Mouse (Mus musculus) lung, adult 2 months (tissue): Measurements from ENCODE around the gene Nxf1. TPM values are rescaled to one million over a fixed set of nuclear protein-coding genes. Genes with fewer than 3 reads are reported as not detected.
A peak's percentile ranks its signal among the peaks of the same experiment; 100 is the strongest.
"Not testable (repeated sequence)": the region's sequence is repeated elsewhere in the genome, so short reads cannot be mapped to it uniquely, and the experiment has no call there.

Source experiments
- DNase-seq: peaks from one replicate; pipeline ENCODE4 v3.0.0; 2022
- H3K4me1 ChIP-seq: fragments of 200-500 bp; 2 replicates; pipeline ENCODE4 v1.6.1; 2011; ENCODE audit warnings: low read length; ENCODE audit not compliant: control insufficient read depth, insufficient read depth
- H3K4me3 ChIP-seq: fragments of 200-500 bp; replicated peaks from 2 replicates; pipeline ENCODE3; 2011; ENCODE audit warnings: low read depth, mild to moderate bottlenecking, control low read depth, low read length; ENCODE audit errors: extremely low read depth
- CTCF ChIP-seq: fragments of 200-500 bp; IDR thresholded peaks from 2 replicates; pipeline ENCODE4 v1.5.1; 2011; ENCODE audit warnings: mild to moderate bottlenecking, low read length, control low read depth; ENCODE audit not compliant: insufficient read depth
- POLR2A ChIP-seq: fragments of 200-500 bp; IDR thresholded peaks from 2 replicates; pipeline ENCODE4 v1.6.1; 2011; ENCODE audit warnings: low read depth, mild to moderate bottlenecking, control low read depth, low read length, borderline replicate concordance; ENCODE audit errors: extremely low read depth
- WGBS: fragments of 180-500 bp; shearing (Covaris S2); methylation state at CpG from one replicate; pipeline ENCODE4 v1.1.7; 2018; 5-methylcytosine and 5-hydroxymethylcytosine counted together
- polyA plus RNA-seq: library from polyadenylated mRNA; depleted of rRNA; stranded (reverse); fragments of >200 nt; gene quantifications from 2 replicates; pipeline ENCODE4 v1.2.3, GENCODE M21; 2012

Nxf1 gene
- polyA plus RNA-seq, 1 experiment: 85.3 TPM

DNA sequence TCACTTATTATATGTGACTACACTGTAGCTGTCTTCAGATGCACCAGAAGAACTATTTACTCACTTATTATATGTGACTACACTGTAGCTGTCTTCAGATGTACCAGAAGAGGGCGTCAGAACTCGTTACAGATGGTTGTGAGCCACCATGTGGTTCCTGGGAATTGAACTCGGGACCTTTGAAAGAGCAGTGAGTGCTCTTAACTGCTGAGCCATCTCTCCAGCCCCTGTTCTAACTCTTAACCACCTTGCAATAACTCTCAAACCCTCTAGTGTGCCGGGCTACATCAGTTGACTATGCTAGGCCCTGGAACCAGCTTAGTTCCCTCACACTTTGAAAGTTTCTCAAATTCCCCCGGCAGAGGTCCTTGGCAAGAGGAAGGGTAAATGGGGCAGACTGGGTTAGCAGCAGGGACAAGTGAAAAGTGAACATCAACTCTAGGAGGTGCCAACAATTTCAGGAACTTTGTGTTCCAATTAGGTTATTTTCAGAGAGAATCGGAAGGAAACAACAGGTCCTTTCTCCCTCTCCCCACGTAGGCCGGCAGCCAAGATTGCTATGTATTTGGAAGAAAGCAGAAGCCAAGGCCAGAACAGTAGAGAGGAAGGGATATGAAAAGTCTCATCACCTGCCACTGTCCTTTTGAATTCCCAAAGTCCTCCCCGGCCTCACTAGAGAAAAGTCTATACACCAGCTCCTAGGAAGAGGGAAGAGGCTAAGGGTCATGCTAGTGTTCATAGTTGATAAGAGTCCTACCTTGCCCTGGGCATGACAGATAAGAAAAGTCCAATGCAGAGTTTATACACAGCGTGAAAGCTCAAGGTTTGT is 42.0 kb upstream of the Nxf1 start:
- Histone ChIP-seq H3K4me3 (no peak overlapping the region), H3K4me1 (peaks cover 9% of the 10 kb centered on the region; the same call in 1 of the 2 replicates)
- WGBS: 57% methylated on average over 10 of the region's 10 CpGs
- no peak for DNase-seq
- TF ChIP-seq CTCF (no peak), POLR2A (no peak)

DNA sequence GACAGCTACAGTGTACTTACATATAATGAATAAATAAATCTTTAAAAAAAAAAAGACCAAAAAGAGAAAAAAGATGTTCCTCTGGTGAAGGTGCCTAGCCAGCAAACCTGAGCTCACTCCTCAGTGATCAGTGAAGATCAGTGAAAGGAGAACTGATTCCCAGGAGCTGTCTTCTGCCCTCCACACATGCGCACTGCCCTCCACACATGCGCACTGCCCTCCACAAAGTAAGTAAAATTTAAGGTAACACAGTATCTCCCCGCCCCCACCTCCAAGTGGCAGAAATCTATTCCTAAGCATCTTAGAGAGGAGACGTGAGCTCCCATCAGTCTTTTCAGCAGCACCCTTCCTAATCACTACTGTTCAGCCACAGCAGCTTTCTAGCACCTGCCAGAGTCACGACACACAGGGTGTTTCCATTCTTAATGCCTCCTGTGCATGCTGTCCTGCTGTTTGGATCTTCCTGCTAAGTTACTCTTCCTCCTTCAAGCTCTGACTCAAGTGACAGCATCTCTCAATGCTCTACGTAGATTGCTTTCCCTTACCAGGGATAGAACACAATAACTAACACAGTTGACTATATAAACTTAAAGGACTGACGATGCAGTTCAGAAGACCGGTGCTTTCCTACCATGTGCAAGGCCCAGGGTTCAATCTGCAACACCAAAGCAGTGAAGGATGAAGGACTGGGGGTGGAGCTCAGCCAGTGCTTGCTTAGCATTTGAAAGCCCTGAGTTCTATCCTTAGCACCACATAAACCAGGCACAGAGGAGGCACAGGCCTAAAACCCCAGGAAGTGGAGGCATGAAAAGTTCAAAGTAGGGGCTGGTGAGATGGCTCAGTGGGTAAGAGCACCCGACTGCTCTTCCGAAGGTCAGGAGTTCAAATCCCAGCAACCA is 40.8 kb upstream of the Nxf1 start:
- no peak for TF ChIP-seq CTCF
- no peak for TF ChIP-seq POLR2A
- WGBS: 85% methylated on average over 10 of the region's 10 CpGs
- peaks cover 4% of the 10 kb centered on the region; the same call in 1 of the 2 replicates for H3K4me1 ChIP-seq
- DNase-seq: no peak
- no peak overlapping the region for H3K4me3 ChIP-seq

DNA sequence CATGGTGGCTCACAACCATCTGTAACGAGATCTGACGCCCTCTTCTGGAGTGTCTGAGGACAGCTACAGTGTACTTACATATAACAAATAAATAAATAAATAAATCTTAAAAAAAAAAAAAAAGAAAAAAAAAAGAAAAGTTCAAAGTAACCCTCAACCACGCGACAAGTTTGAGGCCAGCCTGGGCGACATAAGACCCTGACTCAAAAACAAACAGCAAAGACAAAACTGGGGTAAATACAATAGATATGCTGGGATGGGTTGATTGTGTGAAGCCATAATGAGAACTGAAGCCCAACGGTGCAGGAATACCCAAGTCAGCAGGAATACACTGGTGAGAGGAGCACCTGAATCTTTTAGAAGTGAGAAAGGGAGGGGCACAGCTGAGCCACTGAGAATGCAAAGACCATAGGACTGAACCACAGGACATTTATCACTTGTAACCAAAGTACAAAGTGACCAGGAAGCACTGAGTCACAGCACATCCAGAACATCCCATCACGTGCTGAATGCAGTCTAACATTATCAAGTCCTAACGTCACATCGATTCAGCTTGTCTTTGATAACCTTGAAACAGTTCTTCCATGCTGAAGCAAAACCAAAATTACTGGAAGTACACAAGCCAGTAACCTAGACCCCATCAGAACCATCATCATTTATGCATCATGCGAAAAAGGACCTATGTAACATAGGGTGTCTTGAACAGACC is 40.0 kb upstream of the Nxf1 start:
- no peak overlapping the region for H3K4me3 ChIP-seq
- no peaks in the 10 kb centered on the region; the same call in 1 of the 2 replicates for H3K4me1 ChIP-seq
- no peak for DNase-seq
- WGBS: 83% methylated on average over 8 of the region's 10 CpGs
- TF ChIP-seq CTCF (no peak), POLR2A (no peak)

DNA sequence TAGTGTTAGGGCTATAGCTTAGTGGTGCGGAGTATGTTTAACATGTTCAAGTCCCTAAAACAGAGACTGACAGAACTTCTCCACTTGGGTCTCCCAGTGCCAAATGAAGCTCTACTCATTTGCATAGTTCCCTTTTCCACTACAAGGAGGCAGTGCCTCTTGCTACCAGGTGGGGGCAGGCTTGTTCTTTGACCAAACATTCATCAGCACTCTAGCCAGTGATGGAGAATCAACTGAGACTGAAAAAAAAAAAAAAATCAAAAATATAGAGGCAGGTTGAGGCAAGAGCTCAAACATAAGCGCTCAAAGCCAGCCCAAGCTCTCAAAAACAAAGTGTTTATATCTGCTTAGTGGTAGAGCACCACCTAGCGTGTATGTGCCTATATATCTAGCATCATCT is 38.5 kb upstream of the Nxf1 start:
- peak; percentile 62; the same call in 1 of the 2 replicates for TF ChIP-seq CTCF
- TF ChIP-seq POLR2A: no peak
- H3K4me3 ChIP-seq: no peak overlapping the region
- DNase-seq: peak; percentile 62
- 50% methylated on average over 3 of the region's 3 CpGs for WGBS
- H3K4me1 ChIP-seq: no peaks in the 10 kb centered on the region; the same call in 1 of the 2 replicates

DNA sequence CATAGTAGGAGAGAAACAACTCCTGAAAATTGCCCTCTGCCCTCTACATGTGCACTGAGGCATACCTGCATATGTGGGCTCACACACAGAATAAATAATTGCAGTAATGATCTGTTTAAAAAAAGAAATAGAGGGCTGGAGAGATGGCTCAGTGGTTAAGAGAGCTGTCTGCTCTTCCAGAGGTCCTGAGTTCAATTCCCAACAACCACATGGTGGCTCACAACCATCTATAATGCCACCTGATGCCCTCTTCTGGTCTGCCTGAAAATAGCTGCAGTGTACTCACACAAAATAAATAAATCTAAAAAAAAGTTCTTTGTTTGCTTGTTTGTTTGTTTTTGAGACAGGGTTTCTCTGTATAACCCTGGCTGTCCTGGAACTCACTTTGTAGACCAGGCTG is 37.8 kb upstream of the Nxf1 start:
- H3K4me3 ChIP-seq, H3K4me1 ChIP-seq, DNase-seq: not testable (repeated sequence)

DNA sequence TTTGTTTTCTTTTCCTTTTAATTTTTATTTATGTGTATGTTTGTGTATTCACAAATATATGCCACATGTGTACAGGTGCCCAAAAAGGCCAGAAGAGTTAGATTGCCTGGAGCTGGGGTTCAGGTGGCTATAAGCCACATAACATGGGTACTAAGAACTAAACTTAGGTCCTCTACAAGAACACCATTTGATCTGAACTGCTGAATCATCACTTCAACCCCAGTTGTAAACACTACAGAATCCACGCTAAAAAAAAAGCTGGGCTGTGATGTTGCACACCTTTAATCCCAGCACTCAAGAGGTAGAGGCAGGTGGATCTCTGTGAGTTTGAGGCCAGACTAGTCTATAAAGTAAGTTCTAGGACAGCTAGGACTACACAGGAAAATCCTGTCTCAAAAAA is 35.5 kb upstream of the Nxf1 start:
- no peak for DNase-seq
- TF ChIP-seq CTCF: no peak
- TF ChIP-seq POLR2A: no peak
- WGBS: 33% methylated on average over 1 of the region's 1 CpGs
- H3K4me1 ChIP-seq: no peaks in the 10 kb centered on the region; the same call in none of the 2 replicates
- no peak overlapping the region for H3K4me3 ChIP-seq

DNA sequence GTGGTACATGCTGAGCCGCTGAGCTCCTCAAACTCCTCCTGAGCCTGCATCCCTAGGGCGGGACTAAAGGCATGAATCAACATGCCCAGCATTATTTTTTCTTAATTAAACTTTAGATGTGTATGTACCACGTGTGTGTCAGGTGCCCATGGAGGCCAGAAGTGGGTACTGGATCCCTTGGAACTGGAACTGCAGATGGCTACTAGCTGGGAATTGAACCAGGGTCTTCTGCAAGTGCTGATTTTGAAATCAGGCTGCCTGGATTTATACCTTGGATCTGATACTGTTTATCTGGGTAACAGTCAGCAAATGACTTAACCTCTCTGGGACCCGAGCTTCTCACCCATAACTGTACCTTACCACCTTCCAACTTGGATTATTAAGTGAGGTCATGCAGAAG is 34.9 kb upstream of the Nxf1 start:
- DNase-seq: no peak
- no peak overlapping the region for H3K4me3 ChIP-seq
- TF ChIP-seq POLR2A (no peak), CTCF (no peak)
- H3K4me1 ChIP-seq: no peaks in the 10 kb centered on the region; the same call in none of the 2 replicates
- 51% methylated on average over 4 of the region's 4 CpGs for WGBS

DNA sequence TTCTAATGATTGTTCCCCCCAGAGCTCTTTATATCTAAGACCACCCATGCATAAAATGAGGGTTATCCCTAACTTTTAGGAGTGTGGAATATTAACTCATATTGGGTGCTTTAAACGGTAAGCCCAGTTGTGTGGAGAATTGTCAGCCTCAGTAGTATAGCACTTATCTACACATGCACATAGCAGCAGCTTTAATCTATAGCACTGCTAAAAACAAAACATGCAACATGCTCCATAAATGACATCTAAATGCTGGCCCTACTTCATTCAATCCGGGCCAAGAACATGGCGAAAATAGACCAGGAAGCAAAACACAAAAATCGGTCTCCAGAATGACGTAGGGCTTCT is 34.3 kb upstream of the Nxf1 start:
- Histone ChIP-seq H3K4me1 (no peaks in the 10 kb centered on the region; the same call in none of the 2 replicates), H3K4me3 (peak overlapping the region; percentile 100)
- DNase-seq: no peak
- no peak for TF ChIP-seq POLR2A
- 0% methylated on average over 5 of the region's 5 CpGs for WGBS

DNA sequence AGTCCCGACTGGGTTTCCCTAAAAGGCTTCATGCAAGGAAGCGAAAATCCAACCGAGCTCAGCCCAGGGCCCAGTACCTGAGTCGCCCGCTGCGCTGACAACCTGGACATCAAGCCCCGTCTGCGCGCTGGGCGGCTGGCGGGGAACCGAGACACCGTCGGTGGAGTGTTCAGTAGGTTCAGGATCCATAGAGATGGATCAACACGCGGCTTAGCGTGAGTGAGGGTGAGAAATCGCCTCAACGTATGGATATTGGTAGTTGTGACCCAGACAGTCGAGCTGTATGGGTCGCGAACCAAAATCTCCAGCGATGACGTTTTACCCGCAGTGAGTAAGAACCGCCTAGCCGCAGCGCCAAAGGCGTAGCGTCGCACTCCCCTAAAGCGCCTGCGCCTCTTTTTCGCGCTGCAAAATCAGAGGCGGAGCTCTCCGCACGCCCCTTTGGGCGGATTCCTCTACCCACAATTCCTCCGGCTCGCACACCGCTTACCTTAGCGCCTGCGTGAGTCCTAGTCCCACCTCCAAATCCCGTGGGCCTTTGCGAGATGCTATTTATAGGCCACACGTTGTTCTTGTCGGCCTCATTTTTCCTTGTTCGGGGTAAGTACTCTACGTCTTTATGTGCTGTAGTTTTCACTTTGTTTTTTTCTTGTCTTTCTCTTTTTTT is 33.8 kb upstream of the Nxf1 start, which contains the start of gene Slc3a2:
Slc3a2 (minus strand) TSS at position 463 of the 667 bp plus-strand sequence.
- TF ChIP-seq CTCF (no peak), POLR2A (peak; percentile 88; the same call in 1 of the 2 replicates)
- DNase-seq: peak; percentile 93
- WGBS: under 1% methylated on average over 50 of the region's 50 CpGs

More for the DNA sequence above, 33.8 kb upstream of the Nxf1 start, which contains the start of gene Slc3a2:
- H3K4me3 ChIP-seq: peak within 1 kb of the TSS; percentile 100
- no peaks in the 10 kb centered on the region; the same call in none of the 2 replicates for H3K4me1 ChIP-seq
